Mouse (Mus musculus) fibroblast of lung, adult 2 months (primary cell): ENCODE measurements around the gene Micu1.
A peak's percentile ranks its signal among the peaks of the same experiment; 100 is the strongest.

Source experiments
- DNase-seq: peaks from one replicate; pipeline ENCODE4 v3.0.0-alpha.2; 2011; ENCODE audit warnings: low read depth

The Micu1 gene

GRCm38 (mm10) chr10:59724634-59725033, 22.4 kb downstream of the Micu1 start:
- no peak for DNase-seq

DNA sequence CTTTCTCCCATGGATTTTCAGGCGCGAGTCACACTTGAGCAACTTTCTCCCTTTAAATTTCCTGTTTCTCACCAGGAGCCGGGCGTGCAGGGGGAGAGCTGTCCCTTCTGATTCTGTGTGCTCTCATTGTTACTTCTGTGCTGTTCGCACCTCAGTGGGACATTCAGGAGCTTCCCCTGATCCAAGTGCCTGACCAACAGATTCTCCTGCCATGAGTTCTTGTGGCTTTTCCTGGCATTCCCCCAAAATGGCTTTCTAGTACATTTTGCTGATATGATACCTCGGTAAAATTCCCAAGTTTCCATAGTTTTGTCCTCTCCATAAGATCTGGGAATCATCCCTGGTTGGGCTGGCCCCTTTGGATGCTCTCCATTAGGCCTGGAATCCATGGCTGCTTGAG, 25.0 kb downstream of the Micu1 start:
- peak; percentile 16 for DNase-seq

GRCm38 (mm10) chr10:59729261-59729660, 27.0 kb downstream of the Micu1 start:
- DNase-seq = no peak

GRCm38 (mm10) chr10:59729842-59730241, 27.6 kb downstream of the Micu1 start:
- DNase-seq = no peak

GRCm38 (mm10) chr10:59736027-59736598, 33.8 kb downstream of the Micu1 start:
- no peak for DNase-seq

- no peak for DNase-seq
Measured at GRCm38 (mm10) chr10:59741448-59741847, 39.2 kb downstream of the Micu1 start.

DNA sequence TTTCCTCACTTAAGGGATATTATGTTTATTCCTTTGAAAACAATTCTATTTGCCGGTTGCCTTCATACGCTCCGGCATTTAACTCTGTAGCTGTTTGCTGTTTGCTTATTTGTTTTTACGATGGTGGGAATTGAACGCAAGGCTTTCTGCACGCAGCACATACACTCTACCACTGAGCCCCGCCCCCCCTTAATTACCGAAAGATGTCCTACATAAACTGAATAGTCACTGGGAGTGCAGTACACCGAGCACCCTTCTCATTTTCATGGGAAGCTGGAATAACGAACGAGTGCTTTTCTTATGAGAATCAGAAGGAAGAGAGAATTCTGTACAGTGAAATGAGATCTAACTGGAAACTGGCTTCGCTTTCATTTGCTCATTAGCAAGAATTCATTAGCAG, 41.1 kb downstream of the Micu1 start:
- DNase-seq = no peak

GRCm38 (mm10) chr10:59743969-59744368, 41.7 kb downstream of the Micu1 start:
- DNase-seq = no peak

- DNase-seq = no peak
Measured at GRCm38 (mm10) chr10:59747334-59747733, 45.1 kb downstream of the Micu1 start.

DNA sequence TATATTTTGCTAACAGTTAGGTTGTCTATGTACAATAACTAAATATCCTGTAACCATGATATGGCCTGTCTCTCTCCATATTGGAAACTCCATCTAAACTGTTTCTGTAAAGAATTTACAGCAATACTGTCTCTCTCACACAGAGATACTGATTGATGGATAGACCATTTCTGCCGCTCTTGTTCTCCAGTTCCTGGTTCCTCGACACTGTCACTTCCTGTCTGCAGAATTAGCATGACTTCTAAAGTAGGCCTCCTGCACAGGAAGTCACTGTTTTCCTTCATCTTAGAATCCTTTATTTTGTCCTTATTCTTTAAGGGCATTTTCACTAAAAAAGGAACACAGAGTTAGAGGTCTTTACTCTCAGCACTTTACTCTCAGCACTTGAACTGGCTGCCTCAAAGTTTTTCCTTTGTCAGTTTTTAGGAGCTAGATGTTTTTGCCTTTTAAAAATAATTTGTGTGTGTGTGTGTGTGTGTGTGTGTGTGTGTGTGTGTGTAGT, 46.5 kb downstream of the Micu1 start:
- no peak for DNase-seq

DNA sequence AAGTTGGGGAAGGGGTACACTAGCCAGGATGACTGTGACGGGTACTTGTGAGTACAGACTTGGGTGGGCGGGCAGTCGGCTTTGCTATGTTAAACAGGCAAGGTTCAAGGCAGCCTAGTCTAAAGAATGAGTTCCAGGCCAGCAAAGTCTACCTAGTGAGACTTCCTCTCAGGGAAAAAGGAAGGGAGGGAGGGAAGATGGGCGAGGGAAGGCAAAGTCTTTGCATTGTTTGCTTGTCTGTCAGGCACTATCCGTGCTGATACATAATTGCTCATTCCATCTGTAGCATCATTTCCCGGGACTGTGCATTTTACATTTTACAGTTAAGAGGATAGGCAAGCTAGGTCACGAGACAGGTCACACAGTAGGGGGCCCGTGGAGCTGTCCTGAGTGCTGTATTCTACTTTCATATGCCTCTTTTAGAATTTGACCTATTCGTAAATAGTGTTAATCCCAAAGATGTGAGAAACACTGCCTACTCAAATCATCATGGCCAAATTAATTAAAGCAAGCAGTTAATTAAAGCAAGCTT, 51.3 kb downstream of the Micu1 start:
- DNase-seq = no peak

GRCm38 (mm10) chr10:59754104-59754503, 51.8 kb downstream of the Micu1 start:
- DNase-seq = no peak

GRCm38 (mm10) chr10:59754901-59755300, 52.6 kb downstream of the Micu1 start:
- no peak for DNase-seq

DNA sequence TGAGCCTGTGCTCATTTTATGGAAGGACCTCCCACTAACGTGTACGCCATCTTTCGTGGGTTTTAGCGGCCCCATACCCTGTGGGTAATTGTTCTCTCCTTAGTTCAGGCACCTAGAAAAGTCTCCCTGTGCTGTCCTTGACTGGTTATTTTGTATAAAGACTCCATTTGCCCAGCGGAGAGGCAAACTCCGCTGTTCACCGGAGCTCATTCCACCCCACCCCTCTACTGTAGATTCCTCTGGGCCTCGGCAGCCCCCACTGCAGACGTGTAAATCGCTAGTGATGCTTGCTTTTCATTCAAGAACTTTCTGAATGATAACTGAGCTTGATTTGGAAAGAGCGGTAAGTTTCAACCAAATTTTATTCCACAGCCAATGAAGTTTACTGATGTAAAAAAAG, 53.4 kb downstream of the Micu1 start:
- no peak for DNase-seq

GRCm38 (mm10) chr10:59756090-59756489, 53.8 kb downstream of the Micu1 start:
- DNase-seq = no peak

- DNase-seq = no peak
Measured at GRCm38 (mm10) chr10:59756570-59756969, 54.3 kb downstream of the Micu1 start.

- no peak for DNase-seq
Measured at GRCm38 (mm10) chr10:59764781-59765180, 62.5 kb downstream of the Micu1 start.

DNA sequence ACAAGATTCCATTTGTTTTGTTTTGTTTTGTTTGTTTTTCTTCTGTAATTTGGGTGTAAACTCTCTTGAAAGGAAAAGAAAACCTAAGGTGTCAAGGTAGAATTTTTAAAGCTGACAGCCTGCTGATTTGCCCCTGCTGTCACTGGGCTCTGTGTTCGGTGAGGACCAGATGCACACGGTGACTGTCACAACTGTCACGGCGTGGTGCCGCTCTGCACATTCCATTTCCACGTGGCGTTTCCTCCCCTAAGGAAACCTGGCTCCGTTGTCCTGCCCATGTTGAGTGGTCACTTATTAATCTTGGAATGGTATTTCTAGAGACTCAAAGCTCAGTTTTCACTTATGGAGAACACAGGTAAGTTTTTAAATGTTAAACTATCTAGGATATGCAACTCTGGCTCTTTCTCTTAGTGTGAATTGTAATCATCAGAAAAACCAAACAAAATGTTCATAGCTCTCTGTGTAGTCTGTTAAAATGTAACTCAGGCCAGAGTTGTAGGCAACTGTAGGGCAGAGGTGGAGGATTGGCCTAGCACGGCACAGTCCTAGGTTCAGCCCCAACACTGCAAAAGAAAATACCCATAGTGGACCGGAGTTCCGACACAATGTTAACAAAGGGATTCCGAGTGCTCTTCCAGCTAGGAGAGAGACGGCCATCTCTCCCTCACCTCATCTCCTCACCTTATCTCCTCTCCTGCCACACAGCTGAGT, 66.2 kb downstream of the Micu1 start:
- DNase-seq = no peak

DNA sequence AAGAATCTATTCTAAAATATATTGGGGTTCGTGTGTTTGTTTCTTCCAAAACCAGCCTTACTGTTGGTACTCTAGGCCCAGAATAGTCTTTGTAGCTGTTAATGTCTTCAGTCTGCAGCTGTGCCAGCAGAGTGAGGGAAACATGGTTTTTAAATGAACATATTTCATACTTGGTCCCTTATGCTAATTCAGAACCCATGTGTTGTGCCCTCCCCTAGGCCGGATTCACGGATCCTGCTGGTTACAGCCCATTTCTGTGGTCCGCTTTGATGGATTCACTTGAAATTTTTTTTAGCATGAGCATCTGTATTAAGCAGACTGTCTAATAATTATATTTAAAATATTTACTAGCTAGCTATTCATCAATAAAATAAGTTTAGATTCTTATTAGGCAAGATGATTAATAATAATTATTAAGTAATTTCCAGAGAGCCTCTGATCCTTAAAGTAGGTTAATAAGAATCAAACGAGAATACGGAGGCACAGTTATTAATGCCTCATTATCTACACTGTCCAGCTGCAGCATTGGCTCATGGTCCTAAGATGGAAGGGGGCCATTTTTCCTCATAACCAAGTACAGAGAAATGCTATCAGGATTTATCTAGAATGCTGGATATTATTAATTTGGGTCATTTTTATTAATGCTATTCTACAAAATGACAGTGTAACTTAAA, 69.2 kb downstream of the Micu1 start:
- DNase-seq = no peak

GRCm38 (mm10) chr10:59772049-59772397, 69.7 kb downstream of the Micu1 start:
- DNase-seq = no peak

DNA sequence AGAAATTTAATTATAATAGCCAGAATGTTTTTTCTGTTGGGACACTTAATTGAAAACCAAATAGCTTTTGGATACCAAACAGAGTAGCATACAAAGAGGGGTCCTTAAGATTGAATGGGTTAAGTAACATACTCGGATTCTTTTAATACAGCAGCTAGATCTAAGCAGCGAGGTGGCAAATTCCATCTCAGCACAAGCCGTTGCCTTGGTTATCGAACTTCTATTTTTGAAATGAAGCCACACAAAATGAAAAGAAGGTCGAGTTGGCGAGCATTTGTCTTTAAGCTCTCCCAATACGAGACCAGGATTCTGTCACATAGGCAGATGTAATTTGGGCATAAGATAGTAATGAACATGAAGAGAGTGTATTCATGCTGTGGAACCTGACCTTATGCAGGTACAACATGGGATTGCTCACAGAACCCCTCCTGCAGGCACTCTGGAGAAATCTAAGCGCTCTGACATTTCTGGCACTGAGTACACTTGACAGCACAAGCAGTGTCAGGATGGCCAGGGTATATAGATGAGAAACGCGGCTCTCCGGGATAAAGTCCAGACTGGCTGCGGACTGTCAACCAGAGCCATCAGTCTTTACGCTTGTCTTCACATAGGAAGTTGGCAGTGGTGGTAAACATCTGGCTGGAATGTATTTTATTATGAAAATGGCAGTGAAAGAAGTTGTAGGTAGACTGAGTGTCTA, 71.3 kb downstream of the Micu1 start:
- no peak for DNase-seq

GRCm38 (mm10) chr10:59774141-59774534, 71.9 kb downstream of the Micu1 start:
- DNase-seq = no peak

DNA sequence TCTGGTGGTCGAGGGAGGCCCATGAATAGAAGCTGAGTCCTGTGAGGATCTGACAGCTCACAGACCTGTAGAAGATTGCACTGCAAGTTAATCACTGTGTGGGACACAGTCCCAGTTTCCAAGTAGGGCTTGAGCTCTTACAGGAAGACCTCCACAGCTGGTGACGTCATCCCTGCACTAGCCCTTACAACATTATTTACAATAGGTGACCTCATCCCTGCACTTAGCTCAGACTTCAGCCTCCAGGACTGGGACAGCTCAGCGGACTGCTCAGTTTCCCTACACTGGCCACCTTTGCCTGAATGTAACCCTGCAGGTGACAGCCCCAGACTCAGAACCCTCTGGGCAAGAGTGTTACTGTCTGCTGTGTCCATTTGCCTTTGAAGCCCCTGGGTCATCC, 75.0 kb downstream of the Micu1 start:
- DNase-seq = no peak
